Mouse (Mus musculus) spleen, postnatal 10 days (tissue): ENCODE data around the gene Ifnl3.
"Not testable (repeated sequence)": the region's sequence is repeated elsewhere in the genome, so short reads cannot be mapped to it uniquely, and the experiment has no call there.

Experiments used
- DNase-seq, 2 experiments: peaks; one replicate each; pipeline ENCODE4 v3.0.0; 2021 to 2022; ENCODE audit warnings: low spot score in 2 of 2

Gene Ifnl3

GRCm38 (mm10) chr7:28522536-28522935, at the start of gene Ifnl3:
Gene Ifnl3 (plus strand): TSS chr7:28522836.
- DNase-seq: not testable (repeated sequence)

GRCm38 (mm10) chr7:28476191-28476590, 46.4 kb upstream of the Ifnl3 start:
- no peak for DNase-seq

GRCm38 (mm10) chr7:28477363-28477762, 45.3 kb upstream of the Ifnl3 start:
- DNase-seq: no peak

GRCm38 (mm10) chr7:28478854-28479253, 43.8 kb upstream of the Ifnl3 start:
- no peak for DNase-seq

- no peak for DNase-seq
These were observed 39.8 kb upstream of the Ifnl3 start for GRCm38 (mm10) chr7:28482854-28483253.

- no peak for DNase-seq
These were observed 38.4 kb upstream of the Ifnl3 start for GRCm38 (mm10) chr7:28484192-28484591.

- no peak for DNase-seq
These were observed 34.6 kb upstream of the Ifnl3 start for GRCm38 (mm10) chr7:28488030-28488491.

- peak; percentile 15 to 65 for DNase-seq
These were observed 32.2 kb upstream of the Ifnl3 start for GRCm38 (mm10) chr7:28490410-28490809.

- no peak for DNase-seq
These were observed 31.7 kb upstream of the Ifnl3 start for GRCm38 (mm10) chr7:28490903-28491302.

- no peak for DNase-seq
These were observed 30.3 kb upstream of the Ifnl3 start for GRCm38 (mm10) chr7:28492310-28492709.

- DNase-seq: no peak
These were observed 27.2 kb upstream of the Ifnl3 start for GRCm38 (mm10) chr7:28495426-28495825.

GRCm38 (mm10) chr7:28505585-28505984, 17.1 kb upstream of the Ifnl3 start:
- peak in 1 of 2 experiments; percentile 50 for DNase-seq

GRCm38 (mm10) chr7:28509121-28509520, 13.5 kb upstream of the Ifnl3 start:
- DNase-seq: not testable (repeated sequence)

- not testable (repeated sequence) for DNase-seq
These were observed 12.1 kb upstream of the Ifnl3 start, which contains the start of gene Ifnl2 for GRCm38 (mm10) chr7:28510405-28510974. Gene Ifnl2 (minus strand): TSS chr7:28510455.

GRCm38 (mm10) chr7:28511441-28511840, 11.2 kb upstream of the Ifnl3 start:
- no peak for DNase-seq

GRCm38 (mm10) chr7:28527922-28528719, 5.5 kb downstream of the Ifnl3 start:
- peak; percentile 74 to 91 for DNase-seq

GRCm38 (mm10) chr7:28532005-28532404, 9.4 kb downstream of the Ifnl3 start:
- no peak for DNase-seq

GRCm38 (mm10) chr7:28538886-28539285, 16.2 kb downstream of the Ifnl3 start:
- DNase-seq: not testable (repeated sequence)

- no peak for DNase-seq
These were observed 17.9 kb downstream of the Ifnl3 start, which contains the start of gene Sycn for GRCm38 (mm10) chr7:28540526-28540925. Gene Sycn (plus strand): TSS chr7:28540885.

GRCm38 (mm10) chr7:28544051-28544601, 21.5 kb downstream of the Ifnl3 start:
- no peak for DNase-seq

- no peak for DNase-seq
These were observed 22.6 kb downstream of the Ifnl3 start for GRCm38 (mm10) chr7:28545048-28545890.

GRCm38 (mm10) chr7:28545891-28546210, 23.2 kb downstream of the Ifnl3 start:
- no peak for DNase-seq
